Mouse (Mus musculus) testis, adult 2 months (tissue): ENCODE measurements around the gene Gzme.

Source experiments
- CTCF ChIP-seq: fragments of 200-500 bp; IDR thresholded peaks from 2 replicates; pipeline ENCODE4 v1.5.1; 2012; ENCODE audit warnings: low read depth, mild to moderate bottlenecking, inconsistent platforms, low read length, moderate library complexity; ENCODE audit not compliant: control insufficient read depth, insufficient read depth, insufficient replicate concordance
- POLR2A ChIP-seq: fragments of 200-500 bp; IDR thresholded peaks from 2 replicates; pipeline ENCODE4 v1.6.1; 2012; ENCODE audit warnings: low read depth, mild to moderate bottlenecking, inconsistent platforms, low read length, moderate library complexity; ENCODE audit not compliant: control insufficient read depth

- TF ChIP-seq CTCF (no peak), POLR2A (no peak)
These were observed 27.1 kb downstream of the Gzme start for GRCm38 (mm10) chr14:56093353-56093752.
